Mouse (Mus musculus) erythroid progenitor cell, adult 5-6 weeks (primary cell): ENCODE results near the gene Rpl23a. TPM values are rescaled to one million over a fixed set of nuclear protein-coding genes. Genes with fewer than 3 reads are reported as not detected.
"Not testable (repeated sequence)": the region's sequence is repeated elsewhere in the genome, so short reads cannot be mapped to it uniquely, and the experiment has no call there.

ENCODE experiments used
- ATAC-seq: replicated peaks from 2 replicates; pipeline ENCODE4 v1.8.0; 2016; ENCODE audit warnings: moderate number of reproducible peaks, mild to moderate bottlenecking, moderate TSS enrichment, inconsistent platforms; ENCODE audit not compliant: poor library complexity, low FRiP score, severe bottlenecking
- total RNA-seq, 2 experiments: library from RNA; stranded (forward) in 1 of 2; stranded (reverse) in 1 of 2; fragments of 150-400 nt in 1 of 2; fragments of 186-747, 209-891 nt in 1 of 2; gene quantifications; 2 replicates each; pipeline versions ENCODE4 v1.2.3 to v1.2.4; 2015 to 2017; ENCODE audit warnings: low replicate concordance in 2 of 2

Rpl23a gene
- total RNA-seq, 2 experiments from 2014 or later: 1,012 to 1,034 TPM

DNA sequence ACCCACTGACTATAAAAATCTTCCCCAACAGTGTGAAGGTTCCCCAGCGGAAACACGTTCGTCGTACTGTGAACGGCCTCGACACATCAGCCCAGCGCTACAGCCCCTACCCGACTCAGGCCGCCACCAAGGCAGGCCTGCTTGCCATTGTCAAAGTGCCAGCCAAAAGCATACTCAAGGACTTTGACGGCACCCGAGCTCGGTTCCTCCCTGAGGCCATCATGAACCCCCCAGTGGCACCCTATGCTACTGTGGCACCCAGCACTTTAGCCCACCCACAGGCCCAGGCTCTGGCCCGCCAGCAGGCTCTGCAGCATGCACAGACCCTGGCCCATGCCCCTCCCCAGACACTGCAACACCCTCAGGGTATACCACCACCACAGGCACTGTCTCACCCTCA lies 29.6 kb downstream of the Rpl23a start:
- 0 out of 2 replicates have a peak, but pooled peaks have one; percentile 11 for ATAC-seq

DNA sequence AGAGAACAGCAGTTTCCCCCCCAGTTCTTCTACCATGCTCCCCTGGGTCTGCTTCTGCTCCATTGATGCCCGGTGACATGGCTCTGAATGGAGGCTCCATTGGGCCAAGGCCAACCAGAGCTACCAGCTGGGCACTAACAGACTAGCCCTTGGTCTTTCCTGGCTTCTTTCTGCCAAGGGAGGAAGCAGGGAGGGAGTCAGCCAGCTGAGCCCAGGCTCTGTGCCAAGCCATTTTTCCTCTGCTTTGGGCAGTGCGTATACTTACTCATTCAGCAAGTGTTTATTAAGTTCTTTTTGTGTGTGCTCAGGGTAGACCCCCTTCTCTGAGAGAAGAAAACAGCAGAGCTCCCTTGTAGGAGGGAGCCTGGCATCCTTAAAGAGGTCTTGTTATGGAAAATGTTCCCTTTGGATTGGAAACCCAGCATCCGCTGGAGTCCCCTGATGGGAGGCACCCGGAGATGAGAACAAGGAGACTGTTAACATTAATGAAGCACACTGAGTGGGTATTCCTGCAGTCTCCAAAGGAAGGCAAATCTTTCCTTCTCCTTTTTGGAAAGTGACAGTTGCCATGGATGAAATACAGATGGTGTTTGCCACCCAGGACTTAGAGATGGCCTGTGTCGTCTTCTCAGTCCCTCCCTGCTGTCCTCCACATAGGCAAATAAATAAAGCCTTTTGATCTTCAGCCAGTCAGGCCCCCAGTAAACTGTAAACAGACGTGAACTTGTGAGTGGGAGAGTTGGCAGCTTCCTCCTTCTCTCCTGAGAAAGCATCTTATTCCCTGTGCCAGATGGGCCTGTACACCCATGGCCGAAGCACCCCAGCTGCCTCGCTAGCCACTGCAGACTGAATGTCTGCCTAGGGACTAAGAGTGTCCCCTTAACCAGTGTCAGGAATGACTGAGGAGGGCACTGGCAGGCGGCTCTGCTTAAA lies 30.8 kb downstream of the Rpl23a start:
- no peak for ATAC-seq

DNA sequence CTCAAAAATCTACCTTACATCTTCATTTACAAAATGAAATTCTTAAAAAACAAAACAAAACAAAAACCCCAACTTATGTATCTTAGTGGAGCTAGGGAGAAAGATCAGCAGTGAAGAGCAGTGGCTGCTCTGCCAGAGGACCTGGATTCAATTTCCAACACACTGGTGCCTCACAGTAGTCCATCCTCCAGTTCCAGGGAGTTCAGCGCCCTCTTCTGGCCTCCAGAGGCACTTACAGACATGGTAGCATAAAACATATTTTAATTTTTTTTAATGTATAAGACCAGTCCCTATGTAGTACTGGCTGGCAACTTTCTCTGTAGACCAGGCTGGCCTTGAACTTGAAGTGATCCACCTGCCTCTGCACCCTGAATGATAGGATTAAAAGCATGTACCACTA lies 32.2 kb downstream of the Rpl23a start:
- ATAC-seq: peak; percentile 54; the same call in 1 of the 2 replicates

DNA sequence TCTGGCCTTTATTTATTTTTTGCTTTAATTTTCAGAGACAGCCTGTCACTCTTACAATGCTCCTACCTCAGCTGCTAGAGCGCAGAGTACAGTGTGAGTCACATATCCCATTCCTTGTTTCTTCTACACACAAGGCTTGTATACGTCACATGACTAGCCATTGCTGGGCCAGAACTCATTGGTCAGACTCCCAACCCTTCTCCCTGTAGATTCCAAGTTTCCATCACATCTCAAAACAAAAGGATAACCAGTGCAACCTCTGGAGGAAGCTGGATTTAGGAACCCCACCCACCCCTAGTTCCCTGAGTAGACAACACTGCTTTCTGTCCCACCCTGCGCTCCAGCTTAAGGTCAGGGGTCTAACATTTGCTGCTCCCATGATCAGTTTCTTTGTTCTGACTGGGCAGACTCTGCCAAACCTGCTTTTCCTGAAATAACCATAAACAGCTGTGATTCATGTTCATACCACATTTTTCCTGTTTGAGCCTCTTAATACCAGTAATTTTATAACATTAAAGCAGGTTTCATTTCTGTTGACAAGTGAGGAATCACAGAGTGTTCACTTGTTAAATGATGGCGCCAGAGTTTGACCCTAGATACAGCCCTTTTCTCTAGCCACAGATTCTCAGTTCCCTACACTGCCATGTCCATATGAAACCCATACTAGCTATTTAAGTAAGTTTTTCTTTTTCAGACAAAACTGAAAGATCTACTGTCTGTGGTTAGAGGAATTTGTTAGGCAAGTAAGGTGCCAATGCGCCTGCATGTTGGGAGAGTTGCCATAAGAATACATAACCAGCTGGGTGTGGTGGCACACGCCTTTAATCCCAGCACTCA lies 36.5 kb downstream of the Rpl23a start:
- ATAC-seq: no peak

DNA sequence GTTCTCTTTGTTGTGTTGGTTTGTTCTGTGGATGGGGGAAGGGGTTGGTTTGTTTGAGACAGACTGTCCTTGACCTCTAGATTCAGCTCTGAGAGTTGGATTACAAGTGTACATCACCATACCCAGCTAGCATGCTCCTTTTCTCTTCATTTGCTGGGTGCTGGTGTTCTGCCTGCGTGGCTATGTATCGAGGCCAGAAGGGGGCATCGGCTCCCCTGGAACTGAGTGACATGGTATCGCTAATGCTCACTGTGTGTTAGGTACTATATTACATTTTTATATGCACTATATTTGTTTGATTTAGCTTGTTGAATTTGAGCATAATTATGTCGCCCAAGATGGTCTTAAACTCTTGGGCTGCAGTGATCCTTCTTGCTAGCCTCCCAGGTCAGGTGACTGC lies 37.2 kb downstream of the Rpl23a start:
- no peak for ATAC-seq

DNA sequence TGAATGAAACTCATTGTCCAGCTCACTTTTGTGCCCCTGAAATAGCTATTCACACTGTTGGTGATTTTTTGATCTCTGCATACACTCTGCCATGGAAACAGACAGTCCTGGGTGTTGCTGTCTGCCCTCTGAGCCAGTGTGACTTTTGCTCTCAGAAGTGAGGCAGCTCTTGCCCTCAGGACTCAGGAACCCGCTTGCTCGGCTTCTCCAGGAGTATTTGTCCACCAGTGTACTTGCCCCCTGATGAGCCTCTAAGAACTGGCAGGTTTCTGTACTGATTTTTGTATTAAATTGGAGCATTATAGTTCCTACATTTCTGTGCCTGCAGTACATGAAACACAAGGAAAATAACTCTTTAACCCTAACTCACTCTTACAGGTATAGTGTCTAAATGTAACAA lies 39.9 kb downstream of the Rpl23a start:
- ATAC-seq: no peak

DNA sequence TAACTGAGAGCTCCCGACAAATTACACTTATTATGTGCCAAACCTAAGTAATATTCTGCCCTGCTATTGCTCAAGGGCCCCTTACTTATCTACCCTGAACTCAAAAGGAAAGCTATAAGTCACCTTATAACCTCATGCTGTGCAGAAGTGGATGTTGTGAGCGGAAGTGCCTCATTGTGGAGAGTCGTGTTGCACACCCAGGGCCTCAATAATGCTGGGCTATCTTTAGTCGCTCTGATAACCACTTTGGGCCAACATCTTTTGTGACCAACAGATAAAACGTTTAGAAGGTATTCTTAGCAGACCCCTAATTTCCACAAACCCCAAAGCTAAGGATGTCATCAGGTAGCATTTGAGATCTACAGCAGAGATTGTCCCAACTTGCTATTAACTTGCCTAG lies 42.7 kb downstream of the Rpl23a start:
- no peak for ATAC-seq

DNA sequence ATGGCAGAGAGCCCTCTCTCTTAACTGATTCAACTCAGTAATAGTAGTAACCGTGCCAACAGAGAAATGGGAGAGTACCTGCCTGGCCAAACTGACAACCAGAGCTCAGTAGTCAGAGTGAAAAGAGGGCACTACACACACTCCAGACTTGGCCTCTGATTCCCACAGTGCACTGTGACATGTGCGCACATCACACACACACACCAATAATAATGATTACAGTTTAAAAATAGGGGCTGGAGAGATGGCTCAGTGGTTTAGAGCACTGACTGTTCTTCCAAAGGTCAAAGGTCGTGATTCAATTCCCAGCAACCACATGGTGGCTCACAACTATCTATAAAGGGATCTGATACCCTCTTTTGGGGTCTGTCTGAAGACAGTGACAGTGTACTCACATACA lies 45.4 kb downstream of the Rpl23a start:
- no peak for ATAC-seq

DNA sequence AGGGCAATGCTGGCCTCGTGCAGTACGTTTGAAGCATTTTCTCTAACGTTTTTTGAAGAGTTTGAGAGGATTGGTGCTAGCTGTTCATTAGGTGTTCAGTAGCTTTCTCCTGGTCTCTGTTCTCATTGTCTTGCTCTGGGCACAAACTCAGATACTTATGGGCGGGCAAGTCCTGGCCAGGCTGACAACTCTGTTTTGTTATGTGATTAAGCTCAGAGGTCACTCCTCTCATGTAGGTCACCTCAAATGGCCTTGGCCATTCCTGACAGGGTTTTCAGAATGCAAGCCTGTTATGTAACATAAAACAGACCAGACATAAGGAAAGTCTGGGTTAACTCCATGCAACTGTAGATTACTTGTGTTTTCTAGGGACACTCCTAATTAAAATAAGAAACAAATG lies 45.8 kb downstream of the Rpl23a start:
- ATAC-seq: no peak

DNA sequence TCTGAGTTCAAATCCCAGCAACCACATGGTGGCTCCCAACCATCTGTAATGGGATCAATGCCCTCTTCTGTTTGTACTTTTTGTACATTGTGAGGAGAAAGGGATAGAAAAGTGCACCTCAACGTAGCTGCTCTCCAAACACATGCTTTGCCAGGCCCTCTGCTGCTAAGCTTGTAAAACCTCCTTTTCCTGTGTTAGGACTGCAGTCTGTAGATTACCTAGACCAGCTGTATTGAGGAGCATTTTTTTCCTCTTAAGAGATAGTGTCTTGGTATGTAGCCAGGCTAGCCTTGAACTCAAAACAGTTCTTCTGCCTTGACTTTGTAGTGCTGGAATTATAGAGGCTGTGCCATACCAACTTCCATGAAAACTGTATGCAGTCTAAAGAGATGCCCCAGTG lies 47.3 kb downstream of the Rpl23a start:
- ATAC-seq: no peak

DNA sequence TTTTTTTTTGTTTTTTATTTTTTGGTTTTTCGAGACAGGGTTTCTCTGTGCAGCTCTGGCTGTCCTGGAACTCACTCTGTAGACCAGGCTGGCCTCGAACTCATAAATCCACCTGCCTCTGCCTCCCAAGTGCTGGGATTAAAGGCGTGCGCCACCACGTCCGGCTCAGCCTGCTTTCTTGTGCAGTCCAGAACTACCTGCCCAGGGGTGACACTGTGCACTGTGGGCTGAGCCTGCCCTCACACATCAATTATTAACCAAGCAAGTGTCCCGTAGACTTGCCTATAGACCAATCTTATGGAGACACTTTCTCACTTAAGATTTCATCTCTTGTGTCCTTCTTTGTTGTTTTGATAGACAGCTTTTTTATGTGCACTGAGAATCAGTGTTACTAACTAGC lies 48.1 kb downstream of the Rpl23a start:
- not testable (repeated sequence) for ATAC-seq

DNA sequence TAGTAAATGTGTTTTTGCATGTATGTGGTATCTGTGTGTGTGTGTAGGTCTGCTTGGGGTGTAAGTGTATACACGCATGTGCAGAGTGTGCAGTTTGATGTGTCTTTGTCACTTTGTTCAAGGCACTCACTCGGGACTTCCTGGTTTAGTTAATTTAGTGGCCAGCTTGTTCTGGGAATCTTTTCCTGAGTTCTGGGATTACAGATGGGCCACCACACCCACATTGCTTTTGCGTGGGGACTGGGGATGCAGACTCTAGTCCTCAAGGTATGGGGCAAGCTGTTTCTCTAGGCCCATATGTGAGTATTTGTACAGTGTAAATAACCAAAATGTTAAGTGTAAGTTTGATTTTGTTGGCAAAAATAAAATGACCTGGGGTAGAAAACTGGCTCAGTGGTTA lies 49.0 kb downstream of the Rpl23a start:
- no peak for ATAC-seq

DNA sequence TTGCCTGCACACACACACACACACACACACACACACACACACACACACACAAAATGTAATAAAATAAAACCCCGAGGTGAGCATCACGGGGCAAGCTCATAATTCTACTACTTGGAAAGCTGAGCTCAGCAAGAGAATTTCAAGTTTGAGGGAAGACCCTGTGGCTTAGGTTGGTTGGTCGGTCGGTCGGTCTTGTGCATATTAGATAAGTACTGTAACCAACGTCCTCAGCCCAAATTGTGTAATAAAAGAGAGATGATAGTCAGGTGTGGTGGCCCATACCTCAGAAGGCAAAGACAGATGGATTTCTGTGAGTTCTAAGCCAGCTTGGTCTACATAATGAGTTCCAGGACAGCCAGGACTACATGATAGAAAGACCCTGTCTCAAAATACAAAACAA lies 49.5 kb downstream of the Rpl23a start:
- ATAC-seq: no peak

Other genes with a start within 250 kb of the Rpl23a start
- gene Phf12, start 200.8 kb downstream of the Rpl23a start, total RNA-seq (2015; ENCODE audit: low replicate concordance): 45.7 and 92.3 TPM in 2 replicates
- 27.2 and 39.9 TPM in 2 replicates for gene Phf12, start 200.8 kb downstream of the Rpl23a start, total RNA-seq (2017; ENCODE audit: low replicate concordance)
- 10.1 and 10.8 TPM in 2 replicates for gene Dhrs13, start 151.3 kb downstream of the Rpl23a start, total RNA-seq (2015; ENCODE audit: low replicate concordance)
- gene Dhrs13, start 151.3 kb downstream of the Rpl23a start, total RNA-seq (2017; ENCODE audit: low replicate concordance): 7.1 and 10.8 TPM in 2 replicates
- 15.1 and 24.7 TPM in 2 replicates for gene Flot2, start 145.7 kb downstream of the Rpl23a start, total RNA-seq (2015; ENCODE audit: low replicate concordance)
- gene Flot2, start 145.7 kb downstream of the Rpl23a start, total RNA-seq (2017; ENCODE audit: low replicate concordance): 13.1 and 17.6 TPM in 2 replicates
- 4.0 and 5.0 TPM in 2 replicates for gene Eral1, start 103.2 kb downstream of the Rpl23a start, total RNA-seq (2015; ENCODE audit: low replicate concordance)
- gene Eral1, start 103.2 kb downstream of the Rpl23a start, total RNA-seq (2017; ENCODE audit: low replicate concordance): 3.6 and 6.7 TPM in 2 replicates
- gene Fam222b, start 88.9 kb downstream of the Rpl23a start, total RNA-seq (2015; ENCODE audit: low replicate concordance): 2.9 and 4.3 TPM in 2 replicates
- gene Fam222b, start 88.9 kb downstream of the Rpl23a start, total RNA-seq (2017; ENCODE audit: low replicate concordance): 0.45 and 1.5 TPM in 2 replicates
- gene Traf4, start 18.0 kb downstream of the Rpl23a start, total RNA-seq (2015; ENCODE audit: low replicate concordance): 11.3 and 35.3 TPM in 2 replicates
- gene Traf4, start 18.0 kb downstream of the Rpl23a start, total RNA-seq (2017; ENCODE audit: low replicate concordance): 14.6 and 16.1 TPM in 2 replicates
- gene Nek8, start 6.9 kb downstream of the Rpl23a start, total RNA-seq (2015; ENCODE audit: low replicate concordance): 43.2 and 79.6 TPM in 2 replicates
- 35.9 and 76.8 TPM in 2 replicates for gene Nek8, start 6.9 kb downstream of the Rpl23a start, total RNA-seq (2017; ENCODE audit: low replicate concordance)
- 174 and 194 TPM in 2 replicates for gene Tlcd1, start 6.9 kb downstream of the Rpl23a start, total RNA-seq (2015; ENCODE audit: low replicate concordance)
- gene Tlcd1, start 6.9 kb downstream of the Rpl23a start, total RNA-seq (2017; ENCODE audit: low replicate concordance): 107 and 197 TPM in 2 replicates
- 2.9 TPM in 1 of 2 replicates, not detected in the other for gene Rab34, start 4.8 kb upstream of the Rpl23a start, total RNA-seq (2015; ENCODE audit: low replicate concordance)
- gene Rab34, start 4.8 kb upstream of the Rpl23a start, total RNA-seq (2017; ENCODE audit: low replicate concordance): 2.6 and 7.1 TPM in 2 replicates
- gene Proca1, start 9.8 kb upstream of the Rpl23a start, total RNA-seq (2015; ENCODE audit: low replicate concordance): not detected in 2 replicates
- gene Proca1, start 9.8 kb upstream of the Rpl23a start, total RNA-seq (2017; ENCODE audit: low replicate concordance): not detected in 2 replicates
- gene Sdf2, start 62.2 kb upstream of the Rpl23a start, total RNA-seq (2015; ENCODE audit: low replicate concordance): 39.6 and 52.4 TPM in 2 replicates
- gene Sdf2, start 62.2 kb upstream of the Rpl23a start, total RNA-seq (2017; ENCODE audit: low replicate concordance): 15.8 and 21.6 TPM in 2 replicates
- 22.2 and 30.6 TPM in 2 replicates for gene Supt6, start 62.4 kb upstream of the Rpl23a start, total RNA-seq (2015; ENCODE audit: low replicate concordance)
- 21.3 and 27.7 TPM in 2 replicates for gene Supt6, start 62.4 kb upstream of the Rpl23a start, total RNA-seq (2017; ENCODE audit: low replicate concordance)
- 53.7 and 76.3 TPM in 2 replicates for gene 2610507B11Rik, start 78.2 kb upstream of the Rpl23a start, total RNA-seq (2015; ENCODE audit: low replicate concordance)
- gene 2610507B11Rik, start 78.2 kb upstream of the Rpl23a start, total RNA-seq (2017; ENCODE audit: low replicate concordance): 77.1 and 80.1 TPM in 2 replicates
- gene BC030499, start 107.3 kb upstream of the Rpl23a start, total RNA-seq (2015; ENCODE audit: low replicate concordance): not detected in 2 replicates
- not detected in 2 replicates for gene BC030499, start 107.3 kb upstream of the Rpl23a start, total RNA-seq (2017; ENCODE audit: low replicate concordance)
- 234 and 259 TPM in 2 replicates for gene Spag5, start 117.9 kb upstream of the Rpl23a start, total RNA-seq (2015; ENCODE audit: low replicate concordance)
- 464 and 490 TPM in 2 replicates for gene Spag5, start 117.9 kb upstream of the Rpl23a start, total RNA-seq (2017; ENCODE audit: low replicate concordance)
- gene Aldoc, start 139.4 kb upstream of the Rpl23a start, total RNA-seq (2015; ENCODE audit: low replicate concordance): 1.3 and 16.2 TPM in 2 replicates
- gene Aldoc, start 139.4 kb upstream of the Rpl23a start, total RNA-seq (2017; ENCODE audit: low replicate concordance): 2.4 and 3.0 TPM in 2 replicates
- gene Pigs, start 144.8 kb upstream of the Rpl23a start, total RNA-seq (2015; ENCODE audit: low replicate concordance): 7.2 and 14.3 TPM in 2 replicates
- 3.6 and 3.9 TPM in 2 replicates for gene Pigs, start 144.8 kb upstream of the Rpl23a start, total RNA-seq (2017; ENCODE audit: low replicate concordance)
- 17.2 and 20.9 TPM in 2 replicates for gene Unc119, start 159.9 kb upstream of the Rpl23a start, total RNA-seq (2015; ENCODE audit: low replicate concordance)
- 7.9 and 8.3 TPM in 2 replicates for gene Unc119, start 159.9 kb upstream of the Rpl23a start, total RNA-seq (2017; ENCODE audit: low replicate concordance)
- gene Foxn1, start 203.0 kb upstream of the Rpl23a start, total RNA-seq (2015; ENCODE audit: low replicate concordance): not detected in 2 replicates
- not detected in 2 replicates for gene Foxn1, start 203.0 kb upstream of the Rpl23a start, total RNA-seq (2017; ENCODE audit: low replicate concordance)
- not detected in 2 replicates for gene Slc13a2, start 238.6 kb upstream of the Rpl23a start, total RNA-seq (2015; ENCODE audit: low replicate concordance)
- 0.68 TPM in 1 of 2 replicates, not detected in the other for gene Slc13a2, start 238.6 kb upstream of the Rpl23a start, total RNA-seq (2017; ENCODE audit: low replicate concordance)